Mouse (Mus musculus): ENCODE results near the gene Zfp618.

DNA sequence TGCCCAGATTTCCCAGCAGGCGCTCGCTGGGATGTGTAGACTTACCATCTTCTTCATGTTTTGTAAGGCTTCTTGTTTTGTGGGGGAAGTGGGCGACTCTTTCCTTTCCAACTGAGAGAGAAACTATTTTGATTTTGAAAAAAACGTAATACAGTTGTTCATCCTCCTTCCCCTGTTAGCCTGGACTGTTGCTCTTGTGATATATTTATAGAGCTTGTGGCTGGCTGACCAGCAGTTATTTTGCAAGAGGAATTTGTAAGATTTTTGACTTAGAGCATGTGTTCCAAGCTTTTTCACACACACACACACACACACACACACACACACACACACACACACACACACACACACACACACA, 84.9 kb downstream of the Zfp618 start:
- TF ChIP-seq POLR2A (IDR thresholded peaks at IDR 0.05; ENCODE audit: low read depth, low read length) (no peak), CTCF (IDR thresholded peaks at IDR 0.05; ENCODE audit: extremely low read depth, insufficient read length, insufficient replicate concordance, low read depth, low read length) (no peak)

Measured in small intestine, adult 2 months (tissue).